Mouse (Mus musculus): ENCODE results near the gene Trappc13.

The Trappc13 gene

GRCm38 (mm10) chr13:104114827-104115226, 63.4 kb downstream of the Trappc13 start:
- DNase-seq (ENCODE audit: low spot score) = no peak

- DNase-seq (ENCODE audit: low spot score) = no peak
Observed at GRCm38 (mm10) chr13:104113782-104114181, 64.5 kb downstream of the Trappc13 start.

GRCm38 (mm10) chr13:104112266-104112900, 65.9 kb downstream of the Trappc13 start:
- DNase-seq (ENCODE audit: low spot score) = no peak

GRCm38 (mm10) chr13:104110526-104110925, 67.7 kb downstream of the Trappc13 start:
- no peak for DNase-seq (ENCODE audit: low spot score)

GRCm38 (mm10) chr13:104109816-104110521, 68.3 kb downstream of the Trappc13 start:
- DNase-seq (ENCODE audit: low spot score) = peak; percentile 75

GRCm38 (mm10) chr13:104109288-104109815, 68.9 kb downstream of the Trappc13 start, which contains the start of the genes Nln and Sgtb:
Gene Nln, minus strand, starts transcription at chr13:104109614.
Gene Sgtb, plus strand, starts transcription at chr13:104109741.
- peak; percentile 94 for DNase-seq (ENCODE audit: low spot score)

GRCm38 (mm10) chr13:104108651-104109287, 69.5 kb downstream of the Trappc13 start:
- DNase-seq (ENCODE audit: low spot score) = peak; percentile 35

- DNase-seq (ENCODE audit: low spot score) = no peak
Observed at GRCm38 (mm10) chr13:104101606-104102235, 76.5 kb downstream of the Trappc13 start.

GRCm38 (mm10) chr13:104100416-104100815, 77.9 kb downstream of the Trappc13 start:
- no peak for DNase-seq (ENCODE audit: low spot score)

GRCm38 (mm10) chr13:104097190-104097589, 81.1 kb downstream of the Trappc13 start:
- DNase-seq (ENCODE audit: low spot score) = no peak

- DNase-seq (ENCODE audit: low spot score) = no peak
Observed at GRCm38 (mm10) chr13:104095955-104096354, 82.3 kb downstream of the Trappc13 start.

- DNase-seq (ENCODE audit: low spot score) = peak; percentile 44
Observed at GRCm38 (mm10) chr13:104094531-104095385, 83.5 kb downstream of the Trappc13 start.
